Mouse (Mus musculus) olfactory bulb, adult 2 months (tissue): ENCODE measurements around the gene Ipo13. TPM values are rescaled to one million over a fixed set of nuclear protein-coding genes. Genes with fewer than 3 reads are reported as not detected.
A peak's percentile ranks its signal among the peaks of the same experiment; 100 is the strongest.

ENCODE experiments used
- H3K27ac ChIP-seq: fragments of 200-500 bp; 2 replicates; pipeline ENCODE4 v1.5.1; 2012; ENCODE audit warnings: low read depth, low read length; ENCODE audit not compliant: insufficient read depth
- H3K4me1 ChIP-seq: fragments of 200-500 bp; 2 replicates; pipeline ENCODE4 v1.6.1; 2012; ENCODE audit warnings: low read length; ENCODE audit not compliant: control insufficient read depth, insufficient read depth
- H3K4me3 ChIP-seq: fragments of 200-500 bp; 2 replicates; pipeline ENCODE4 v1.5.1; 2012; ENCODE audit warnings: mild to moderate bottlenecking, low read depth, low read length, moderate library complexity; ENCODE audit not compliant: insufficient read depth
- CTCF ChIP-seq: fragments of 200-500 bp; IDR thresholded peaks from 2 replicates; pipeline ENCODE4 v1.5.1; 2012; ENCODE audit warnings: low read depth, mild to moderate bottlenecking, low read length, moderate library complexity; ENCODE audit not compliant: insufficient read depth
- POLR2A ChIP-seq: fragments of 200-500 bp; IDR thresholded peaks from 2 replicates; pipeline ENCODE4 v1.6.1; 2012; ENCODE audit warnings: mild to moderate bottlenecking, low read depth, low read length, moderate library complexity; ENCODE audit not compliant: insufficient read depth
- WGBS: fragments of 180-500 bp; shearing (Covaris S2); methylation state at CpG from one replicate; pipeline ENCODE4 v1.1.7; 2018; 5-methylcytosine and 5-hydroxymethylcytosine counted together
- polyA plus RNA-seq: library from polyadenylated mRNA; stranded (reverse); fragments of >200 nt; gene quantifications from 2 replicates; pipeline ENCODE4 v1.2.4, GENCODE M21; 2012; ENCODE audit warnings: low replicate concordance; ENCODE audit not compliant: missing spikeins, insufficient read depth, insufficient read length

Gene Ipo13
- polyA plus RNA-seq, 1 experiment: not detected

DNA sequence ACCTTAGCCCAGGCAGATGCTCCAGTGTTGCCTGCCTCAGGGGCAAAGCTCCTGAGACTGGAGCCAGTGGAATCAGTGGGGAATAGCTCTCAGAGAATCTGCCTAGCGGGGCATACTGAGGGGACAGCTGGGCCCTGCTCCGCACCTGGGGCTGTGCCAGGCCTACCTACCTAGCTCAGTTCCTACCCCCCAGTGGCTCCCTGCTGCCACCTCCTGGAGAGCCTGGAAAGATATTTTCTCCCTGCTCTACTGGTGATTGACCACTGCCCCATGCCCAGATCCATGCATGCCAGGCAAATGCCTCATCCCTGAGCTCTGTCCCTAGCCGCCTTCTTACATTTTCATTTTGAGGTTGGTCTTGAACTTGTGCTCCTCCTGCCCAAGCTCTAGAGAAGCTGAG, 56.0 kb downstream of the Ipo13 start:
- TF ChIP-seq POLR2A (no peak), CTCF (peak; percentile 52; the same call in 1 of the 2 replicates)
- Histone ChIP-seq H3K4me1 (peaks cover 6% of the 10 kb centered on the region), H3K27ac (no peak overlapping the region), H3K4me3 (no peak overlapping the region)
- WGBS: 72% methylated on average over 3 of the region's 3 CpGs

DNA sequence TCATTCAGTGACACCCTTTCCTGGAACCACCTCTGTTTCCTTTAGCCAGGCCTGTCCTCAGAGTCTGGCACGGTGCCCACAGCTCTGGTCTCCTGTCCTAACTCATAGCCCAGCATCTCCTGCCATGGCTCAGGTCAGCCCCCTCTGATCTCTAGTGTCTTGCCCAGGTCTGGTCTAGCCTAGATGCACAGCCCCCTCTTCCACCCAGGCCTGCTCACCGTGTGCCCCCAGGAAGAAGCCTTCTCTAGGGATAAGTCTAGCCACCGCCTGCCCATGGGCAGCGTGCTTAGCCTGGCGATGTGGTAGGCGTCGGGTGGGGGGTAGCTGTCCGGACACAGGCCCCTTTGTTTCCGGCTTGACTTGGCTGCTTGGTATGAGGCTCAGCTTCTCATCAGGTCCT, 59.7 kb downstream of the Ipo13 start:
- H3K27ac ChIP-seq: no peak overlapping the region; the same call in 1 of the 2 replicates
- 63% methylated on average over 9 of the region's 9 CpGs for WGBS
- no peak for TF ChIP-seq CTCF
- no peak for TF ChIP-seq POLR2A
- peaks cover 2% of the 10 kb centered on the region for H3K4me1 ChIP-seq
- no peak overlapping the region for H3K4me3 ChIP-seq

DNA sequence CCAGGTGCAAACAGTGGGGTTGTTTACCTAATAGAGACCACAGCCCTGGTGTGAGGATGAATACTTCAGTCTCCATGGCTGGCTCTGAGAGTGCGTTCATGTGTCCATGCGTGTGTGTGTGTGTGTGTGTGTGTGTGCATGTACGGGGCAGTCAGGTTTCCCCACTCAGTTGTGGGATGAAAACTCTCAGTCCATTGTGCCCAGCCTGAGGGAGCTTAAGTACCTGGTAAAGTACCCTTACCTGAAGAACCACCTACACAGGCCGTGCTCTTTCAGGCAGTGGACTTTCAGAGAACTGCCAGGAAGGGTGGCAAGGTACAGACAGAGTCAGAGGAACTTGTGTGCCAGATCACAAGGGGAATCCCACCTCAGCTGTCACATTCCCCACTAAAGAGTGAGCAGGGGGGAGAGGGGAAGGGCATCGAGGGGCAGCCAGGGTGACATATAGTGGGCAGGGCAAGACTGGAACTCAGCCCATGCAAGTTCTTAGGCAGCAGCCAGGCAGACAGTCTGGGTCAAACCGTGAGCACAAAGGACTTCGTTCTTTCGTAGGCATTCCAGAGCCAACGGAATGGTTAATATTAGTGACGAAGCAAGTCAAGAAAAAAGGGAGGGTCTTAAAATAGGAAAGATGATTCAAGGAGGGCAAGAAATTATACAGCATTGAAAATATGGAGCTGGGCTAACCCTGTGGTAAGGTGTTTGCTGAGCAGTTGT, 62.5 kb downstream of the Ipo13 start:
- Histone ChIP-seq H3K4me3 (no peak overlapping the region), H3K27ac (0 out of 2 replicates have a peak overlapping the region, but pooled peaks have one; percentile 3), H3K4me1 (peaks cover 10% of the 10 kb centered on the region)
- 78% methylated on average over 10 of the region's 10 CpGs for WGBS
- TF ChIP-seq CTCF (no peak), POLR2A (no peak)

DNA sequence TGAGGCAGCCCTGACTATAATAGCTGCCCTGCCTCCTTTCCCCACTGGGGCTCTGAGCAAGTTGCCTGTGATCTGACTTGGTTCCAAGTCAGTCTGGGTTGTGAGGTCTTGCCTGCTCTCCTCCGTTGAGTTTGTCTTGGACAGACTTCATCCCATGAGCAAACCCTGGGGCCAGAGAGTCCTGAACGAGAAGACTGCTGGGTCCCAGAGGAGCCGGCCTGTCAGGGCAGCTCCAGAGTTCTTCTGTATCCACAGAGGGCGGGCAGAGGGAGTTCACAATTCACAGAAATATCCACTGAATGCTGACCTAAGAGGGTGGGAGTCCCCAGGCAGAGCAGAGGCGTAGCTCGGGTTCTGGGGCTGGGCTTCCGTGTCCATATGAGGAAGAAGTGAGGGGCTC, 63.9 kb downstream of the Ipo13 start:
- no peak overlapping the region for H3K4me3 ChIP-seq
- peaks cover 11% of the 10 kb centered on the region for H3K4me1 ChIP-seq
- WGBS: 80% methylated on average over 7 of the region's 7 CpGs
- TF ChIP-seq POLR2A: no peak
- TF ChIP-seq CTCF: no peak
- H3K27ac ChIP-seq: no peak overlapping the region

DNA sequence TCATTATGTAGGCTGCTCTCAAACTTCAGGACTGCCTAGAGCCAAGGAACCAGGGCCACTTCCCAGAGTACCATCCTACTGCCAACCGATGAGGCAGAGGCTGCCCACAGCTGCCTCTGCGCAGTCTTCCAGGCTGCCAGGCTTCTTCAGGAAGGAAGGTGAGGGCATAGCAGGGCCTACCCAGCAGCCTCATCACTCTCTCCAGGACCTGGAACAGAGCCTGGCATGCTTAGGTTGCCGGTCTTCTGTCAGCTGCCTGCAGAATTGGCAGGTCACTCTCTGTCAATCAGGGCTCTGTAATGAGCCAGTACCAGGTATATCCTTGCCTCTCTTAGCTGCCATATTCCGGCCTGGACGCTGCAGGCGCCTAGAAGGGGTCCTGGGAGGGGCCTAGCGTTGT, 64.6 kb downstream of the Ipo13 start:
- Histone ChIP-seq H3K4me1 (peaks cover 10% of the 10 kb centered on the region), H3K4me3 (no peak overlapping the region), H3K27ac (no peak overlapping the region)
- TF ChIP-seq CTCF (no peak), POLR2A (no peak)
- WGBS: 79% methylated on average over 7 of the region's 7 CpGs

DNA sequence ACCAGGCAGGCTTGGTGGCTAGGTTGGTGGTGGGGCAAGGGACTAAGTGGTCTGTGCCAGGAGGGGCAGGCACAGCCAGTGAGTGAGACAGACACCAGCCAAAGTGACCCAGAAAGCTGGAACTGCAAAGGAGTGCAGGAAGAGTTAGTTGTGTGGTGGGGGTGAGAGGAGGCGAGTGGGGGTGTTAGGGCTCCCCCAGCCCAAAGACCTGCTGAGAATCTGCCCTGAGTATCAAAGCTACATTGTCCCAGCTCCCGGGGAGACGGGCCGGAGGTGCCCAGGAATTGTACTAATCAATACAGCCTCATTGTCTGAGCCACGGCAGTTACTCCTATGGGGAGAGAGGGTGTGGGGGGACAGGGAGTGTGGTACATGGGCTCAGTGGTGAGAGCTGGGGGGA, 65.3 kb downstream of the Ipo13 start:
- TF ChIP-seq CTCF (no peak), POLR2A (no peak)
- H3K27ac ChIP-seq: 0 out of 2 replicates have a peak overlapping the region, but pooled peaks have one; percentile 8
- peaks cover 10% of the 10 kb centered on the region for H3K4me1 ChIP-seq
- no peak overlapping the region for H3K4me3 ChIP-seq
- WGBS: 67% methylated on average over 5 of the region's 5 CpGs

DNA sequence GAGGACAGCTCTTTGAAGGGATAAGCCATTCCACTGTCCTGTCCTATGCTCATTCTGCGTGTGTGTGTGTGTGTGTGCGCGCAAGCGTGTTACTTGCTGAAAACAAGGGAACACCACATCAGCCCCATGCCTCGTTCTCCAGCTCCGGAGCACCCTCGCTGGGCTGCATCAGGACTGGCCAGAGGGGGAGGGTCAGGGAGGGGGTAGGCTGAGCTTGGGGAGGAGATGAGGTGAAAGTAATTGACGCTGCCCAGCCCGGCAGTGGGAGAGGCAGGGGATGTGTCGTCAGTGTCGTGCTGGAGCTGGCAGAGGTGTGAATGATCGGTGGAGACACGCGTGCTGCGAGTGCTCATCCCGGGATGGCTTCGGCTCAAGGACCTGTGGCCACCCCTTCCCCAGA, 65.7 kb downstream of the Ipo13 start:
- H3K4me1 ChIP-seq: peaks cover 10% of the 10 kb centered on the region
- TF ChIP-seq CTCF (no peak), POLR2A (no peak)
- H3K27ac ChIP-seq: 0 out of 2 replicates have a peak overlapping the region, but pooled peaks have one; percentile 8
- H3K4me3 ChIP-seq: no peak overlapping the region
- 72% methylated on average over 17 of the region's 17 CpGs for WGBS

DNA sequence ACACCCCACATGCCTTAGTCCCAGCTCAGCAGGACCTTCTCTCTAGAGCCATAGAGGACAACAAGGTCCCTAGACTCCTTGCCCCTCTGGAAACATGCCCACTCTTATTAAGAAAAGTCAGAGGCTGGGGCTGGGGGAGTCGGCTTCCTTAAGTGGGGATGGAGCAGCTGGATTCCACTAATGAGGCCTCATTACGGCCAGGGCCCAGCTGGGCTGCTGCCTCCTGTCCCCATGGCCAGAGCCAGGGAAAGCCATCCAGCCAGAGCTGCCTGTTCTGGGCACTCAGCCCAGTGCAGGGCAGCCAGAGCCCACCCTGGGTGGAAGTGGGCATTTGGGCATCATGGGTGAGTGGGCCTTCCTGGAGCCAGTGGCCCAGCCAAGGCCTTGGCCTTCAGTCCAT, 67.8 kb downstream of the Ipo13 start:
- Histone ChIP-seq H3K4me1 (peaks cover 10% of the 10 kb centered on the region), H3K4me3 (no peak overlapping the region), H3K27ac (no peak overlapping the region)
- WGBS: 50% methylated on average over 2 of the region's 2 CpGs
- TF ChIP-seq POLR2A: no peak
- no peak for TF ChIP-seq CTCF

DNA sequence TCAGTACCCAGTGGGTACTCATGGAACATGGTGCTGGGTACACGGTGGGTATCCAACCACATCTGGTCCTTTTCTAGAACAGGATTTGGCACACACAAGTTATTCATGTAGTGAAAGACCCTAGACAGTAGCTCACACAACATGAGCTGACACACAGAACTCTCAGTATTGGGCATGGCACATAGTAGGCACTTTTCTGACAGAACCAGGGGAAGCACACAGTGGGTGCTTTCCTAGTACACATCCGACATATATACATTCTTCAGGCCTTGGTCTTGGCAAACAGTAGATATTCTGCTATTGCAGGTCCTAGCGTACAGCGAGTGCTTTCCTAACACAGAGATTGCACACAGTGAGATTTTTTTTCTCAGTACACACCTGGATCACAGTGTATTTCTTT, 68.5 kb downstream of the Ipo13 start:
- H3K4me3 ChIP-seq: no peak overlapping the region
- H3K27ac ChIP-seq: no peak overlapping the region
- peaks cover 10% of the 10 kb centered on the region for H3K4me1 ChIP-seq
- TF ChIP-seq CTCF (no peak), POLR2A (no peak)
- 96% methylated on average over 4 of the region's 4 CpGs for WGBS
